ENCODE assay signal across 17 mouse cellular contexts in genomic region chr7:123796096-123796495, GRCm38 (mm10).
DNase-seq lines count a peak whose midpoint lies in the region.
"Had no signal": no experiment of that assay in that cellular context is flagged by ENCODE, and none has a peak within 500 bp of the region (broad histone marks: within the 10 kb centered on the region; RNA-seq: fewer than 3 reads in every experiment).

No protein-coding gene starts in this region.

- peak; percentile 12 for DNase-seq in layer of hippocampus, adult 11-12 months (ENCODE audit: low spot score)
- DNase-seq in layer of hippocampus, adult 9-10 months (ENCODE audit: low spot score): no peak
- peak; percentile 54 for DNase-seq in brain, adult 2 months (ENCODE audit: low read depth, low spot score)
- peak; percentile 5 to 15 for DNase-seq in cerebellum, adult 18-20 months
- peak; percentile 94 to 96 for DNase-seq in cerebellum, postnatal 10 days
- DNase-seq in gastrocnemius, adult 18-20 months (ENCODE audit: low spot score): no peak
- DNase-seq in heart, adult 18-20 months: no peak
- no peak for DNase-seq in kidney, postnatal 25 days
- DNase-seq: adrenal gland, adult 2 months; embryo, embryonic 11 days; gastrocnemius, postnatal 10 days; kidney, adult 8-10 months; liver; lung, embryonic 14.5 days; lung, postnatal 14 days; thymus, adult 2 months; thymus, postnatal 36 days had no signal

Comparison
In these comparisons a context has a peak if more than half of its experiments do, and no peak if none do; other contexts are left out.
1. DNase-seq: peak in layer of hippocampus, adult 11-12 months (single experiment), brain, adult 2 months (single experiment), cerebellum, adult 18-20 months (2 of 2) and cerebellum, postnatal 10 days (2 of 2); none in layer of hippocampus, adult 9-10 months (single experiment), gastrocnemius, adult 18-20 months (single experiment), heart, adult 18-20 months (0 of 2) and kidney, postnatal 25 days (0 of 2).